33 mouse cellular contexts compared by ENCODE assay signal in the genomic region with DNA sequence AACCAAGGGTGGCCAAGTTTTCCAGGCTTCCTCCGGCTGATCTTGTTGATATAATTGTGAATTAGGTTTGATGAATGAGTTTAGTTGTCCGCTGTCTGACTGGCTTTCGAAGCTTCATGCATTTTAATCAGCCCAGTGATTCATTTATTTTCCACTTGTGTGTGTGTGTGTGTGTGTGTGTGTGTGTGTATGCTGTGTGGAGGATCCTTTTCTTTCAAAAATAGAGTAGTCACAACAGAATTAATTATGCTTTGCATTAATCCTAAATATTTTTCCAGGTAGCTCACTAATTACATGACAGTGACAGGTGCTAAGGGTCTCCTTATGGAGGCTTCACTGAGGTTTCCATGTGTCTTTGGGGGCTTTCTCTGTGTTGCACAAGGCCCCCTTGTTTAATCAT. TPM values are rescaled to one million over a fixed set of nuclear protein-coding genes. Genes with fewer than 3 reads are reported as not detected.
DNase-seq lines count a peak whose midpoint lies in the region; ATAC-seq and TF ChIP-seq lines count a peak whose summit lies in the region.
"Had no signal": no experiment of that assay in that cellular context is flagged by ENCODE, and none has a peak within 500 bp of the region (broad histone marks: within the 10 kb centered on the region; RNA-seq: fewer than 3 reads in every experiment).

No protein-coding gene starts in this region.

- intact Hi-C loops in gastrocnemius, adult 2 months (cut with DNase I) = no loop called here

- peak overlapping the region; percentile 74; the same call in 1 of the 2 replicates for H3K27ac ChIP-seq in midbrain, embryonic 10.5 days (replicated peaks)
- H3K27ac ChIP-seq in midbrain, embryonic 15.5 days = no peak overlapping the region
- H3K27ac ChIP-seq in hindbrain, embryonic 14.5 days = no peak overlapping the region
- no peak overlapping the region for H3K27ac ChIP-seq in midbrain, embryonic 14.5 days (replicated peaks; ENCODE audit: low read depth, low read length)
- no peak overlapping the region for H3K27ac ChIP-seq in neural tube, embryonic 14.5 days (ENCODE audit: low read depth, low read length)
- H3K27ac ChIP-seq in gastrocnemius, adult 2 months = no peak overlapping the region
- H3K27ac ChIP-seq: embryonic facial prominence, embryonic 15.5 days; heart, embryonic 15.5 days; intestine, embryonic 15.5 days; limb, embryonic 12.5 days had no signal

- no peak for TF ChIP-seq CTCF in gastrocnemius, adult 2 months (IDR thresholded peaks at IDR 0.05)

- peaks cover 95% of the 10 kb centered on the region for H3K4me1 ChIP-seq in midbrain, embryonic 10.5 days
- peaks cover 33% of the 10 kb centered on the region for H3K4me1 ChIP-seq in midbrain, embryonic 15.5 days
- H3K4me1 ChIP-seq in hindbrain, embryonic 14.5 days (replicated peaks; ENCODE audit: control insufficient read depth, insufficient read depth, low read length) = peaks cover 2% of the 10 kb centered on the region; the same call in 1 of the 2 replicates
- H3K4me1 ChIP-seq in midbrain, embryonic 14.5 days (ENCODE audit: control insufficient read depth, insufficient read depth, low read length) = peaks cover 27% of the 10 kb centered on the region
- H3K4me1 ChIP-seq in neural tube, embryonic 14.5 days (ENCODE audit: control insufficient read depth, insufficient read depth, low read length) = peaks cover 12% of the 10 kb centered on the region

- H3K4me2 ChIP-seq in midbrain, embryonic 15.5 days = no peak overlapping the region
- H3K4me2 ChIP-seq in hindbrain, embryonic 14.5 days (replicated peaks) = peak overlapping the region; percentile 49
- H3K4me2 ChIP-seq in midbrain, embryonic 14.5 days (ENCODE audit: low read length) = peak overlapping the region; percentile 64
- H3K4me2 ChIP-seq in neural tube, embryonic 14.5 days (ENCODE audit: low read depth, low read length) = 0 out of 2 replicates have a peak overlapping the region, but pooled peaks have one; percentile 1
- H3K4me2 ChIP-seq: embryonic facial prominence, embryonic 15.5 days; heart, embryonic 15.5 days; intestine, embryonic 15.5 days; limb, embryonic 12.5 days; liver, embryonic 11.5 days had no signal

- H3K9ac ChIP-seq in midbrain, embryonic 15.5 days = no peak overlapping the region
- no peak overlapping the region for H3K9ac ChIP-seq in hindbrain, embryonic 14.5 days
- H3K9ac ChIP-seq in midbrain, embryonic 14.5 days (replicated peaks; ENCODE audit: low read length) = no peak overlapping the region
- H3K9ac ChIP-seq in neural tube, embryonic 14.5 days (replicated peaks; ENCODE audit: low read depth, low read length) = no peak overlapping the region
- H3K9ac ChIP-seq: embryonic facial prominence, embryonic 15.5 days; forebrain, postnatal 0 days; heart, embryonic 15.5 days; intestine, embryonic 15.5 days; limb, embryonic 12.5 days had no signal

- H3K4me3 ChIP-seq in midbrain, embryonic 10.5 days = peak overlapping the region; percentile 84
- no peak overlapping the region for H3K4me3 ChIP-seq in midbrain, embryonic 15.5 days
- 0 out of 2 replicates have a peak overlapping the region, but pooled peaks have one; percentile 2 for H3K4me3 ChIP-seq in hindbrain, embryonic 14.5 days (replicated peaks; ENCODE audit: low read length)
- H3K4me3 ChIP-seq in midbrain, embryonic 14.5 days (replicated peaks; ENCODE audit: low read depth, low read length) = no peak overlapping the region
- no peak overlapping the region for H3K4me3 ChIP-seq in neural tube, embryonic 14.5 days (ENCODE audit: low read depth, low read length)
- H3K4me3 ChIP-seq in gastrocnemius, adult 2 months = no peak overlapping the region
- H3K4me3 ChIP-seq: embryonic facial prominence, embryonic 15.5 days; heart, embryonic 15.5 days; intestine, embryonic 15.5 days; limb, embryonic 12.5 days; megakaryocyte, embryonic 14.5 days had no signal

- H3K9me3 ChIP-seq in midbrain, embryonic 10.5 days (replicated peaks) = no peaks in the 10 kb centered on the region
- no peaks in the 10 kb centered on the region for H3K9me3 ChIP-seq in midbrain, embryonic 15.5 days
- H3K9me3 ChIP-seq in hindbrain, embryonic 14.5 days (ENCODE audit: control insufficient read depth, low read length) = no peaks in the 10 kb centered on the region
- H3K9me3 ChIP-seq in midbrain, embryonic 14.5 days (ENCODE audit: control insufficient read depth, low read length) = no peaks in the 10 kb centered on the region
- H3K9me3 ChIP-seq in neural tube, embryonic 14.5 days (ENCODE audit: control insufficient read depth, low read length) = no peaks in the 10 kb centered on the region
- H3K9me3 ChIP-seq: embryonic facial prominence, embryonic 15.5 days; G1E; heart, embryonic 15.5 days; intestine, embryonic 15.5 days; limb, embryonic 12.5 days had no signal

- DNase-seq in midbrain, embryonic 10.5 days (ENCODE audit: low spot score) = no peak
- no peak for DNase-seq in hindbrain, embryonic 14.5 days (ENCODE audit: low spot score)
- peak; percentile 27 for DNase-seq in midbrain, embryonic 14.5 days
- DNase-seq in layer of hippocampus, postnatal 25 days (ENCODE audit: extremely low spot score in 1 of 2, low spot score in 1 of 2) = no peak
- no peak for DNase-seq in thymus, postnatal 25 days
- DNase-seq in gastrocnemius, adult 2 months = no peak
- DNase-seq: adrenal gland, adult 2 months; B cell, adult 2 months; cerebellum, adult 18-20 months; cerebellum, postnatal 14 days; heart, postnatal 36 days; kidney, adult 9 months; kidney, postnatal 25 days; lung, adult 18-20 months; lung, postnatal 14 days; right cerebral cortex, postnatal 25 days; spleen, adult 18-20 months had no signal

- 0 out of 2 replicates have a peak, but pooled peaks cover 6% of the 10 kb centered on the region for H3K36me3 ChIP-seq in midbrain, embryonic 10.5 days
- H3K36me3 ChIP-seq in midbrain, embryonic 15.5 days (replicated peaks) = no peaks in the 10 kb centered on the region
- H3K36me3 ChIP-seq in hindbrain, embryonic 14.5 days (replicated peaks; ENCODE audit: control insufficient read depth, insufficient read depth) = no peaks in the 10 kb centered on the region
- no peaks in the 10 kb centered on the region for H3K36me3 ChIP-seq in midbrain, embryonic 14.5 days (ENCODE audit: control insufficient read depth, insufficient read depth, low read length)
- no peaks in the 10 kb centered on the region for H3K36me3 ChIP-seq in neural tube, embryonic 14.5 days (ENCODE audit: control insufficient read depth, insufficient read depth, low read length)
- H3K36me3 ChIP-seq: embryonic facial prominence, embryonic 15.5 days; G1E; heart, embryonic 15.5 days; intestine, embryonic 15.5 days; limb, embryonic 12.5 days had no signal

- peaks cover 78% of the 10 kb centered on the region for H3K27me3 ChIP-seq in midbrain, embryonic 10.5 days (ENCODE audit: low read depth, poor library complexity, severe bottlenecking)
- peaks cover 50% of the 10 kb centered on the region for H3K27me3 ChIP-seq in midbrain, embryonic 15.5 days (replicated peaks)
- H3K27me3 ChIP-seq in hindbrain, embryonic 14.5 days (ENCODE audit: control insufficient read depth, insufficient read depth, low read length) = peaks cover 83% of the 10 kb centered on the region
- peaks cover 64% of the 10 kb centered on the region for H3K27me3 ChIP-seq in midbrain, embryonic 14.5 days (ENCODE audit: control insufficient read depth, insufficient read depth, low read length)
- peaks cover 26% of the 10 kb centered on the region for H3K27me3 ChIP-seq in neural tube, embryonic 14.5 days (ENCODE audit: control insufficient read depth, insufficient read depth, low read length)
- H3K27me3 ChIP-seq: CH12.LX had no signal

- WGBS in midbrain, embryonic 10.5 days = 13% methylated on average over 3 of the region's 3 CpGs
- WGBS in midbrain, embryonic 15.5 days = 7% methylated on average over 3 of the region's 3 CpGs
- 11% methylated on average over 3 of the region's 3 CpGs for WGBS in hindbrain, embryonic 14.5 days
- 11% methylated on average over 3 of the region's 3 CpGs for WGBS in midbrain, embryonic 14.5 days
- WGBS in neural tube, embryonic 14.5 days = 8% methylated on average over 3 of the region's 3 CpGs

- ATAC-seq in midbrain, embryonic 15.5 days (replicated peaks) = no peak
- no peak for ATAC-seq in hindbrain, embryonic 14.5 days (ENCODE audit: low FRiP score)
- ATAC-seq in midbrain, embryonic 14.5 days (ENCODE audit: low FRiP score, low TSS enrichment) = no peak
- no peak for ATAC-seq in neural tube, embryonic 14.5 days (ENCODE audit: low read depth)
- ATAC-seq: forebrain, postnatal 0 days; intestine, embryonic 15.5 days had no signal

RNA-seq across cellular contexts. Expression of gene Foxb1, which starts 4.3 kb away (rescaled TPM):
- 13.0 and 15.1 TPM in 2 replicates for polyA plus RNA-seq in midbrain, embryonic 10.5 days (2016; fragmentation: Nextera tagmentation; extraction: Ambion mirVana)
- 15.1 and 20.7 TPM in 2 replicates for polyA plus RNA-seq in midbrain, embryonic 15.5 days (2015; fragmentation: Nextera tagmentation; extraction: Ambion mirVana)
- 5.2 and 6.1 TPM in 2 replicates for polyA plus RNA-seq in hindbrain, embryonic 14.5 days (2014; fragmentation: Nextera tagmentation; extraction: Ambion mirVana)
- polyA plus RNA-seq in midbrain, embryonic 14.5 days (2014; fragmentation: Nextera tagmentation; extraction: Ambion mirVana) = 9.9 and 10.7 TPM in 2 replicates
- 4.1 and 4.7 TPM in 2 replicates for polyA plus RNA-seq in neural tube, embryonic 14.5 days (2014; fragmentation: Nextera tagmentation; extraction: Ambion mirVana)
- total RNA-seq in layer of hippocampus, postnatal 25 days (2021) = not detected
- not detected for total RNA-seq in gastrocnemius, adult 2 months (2021)
- total RNA-seq: adrenal gland, adult 2 months; adrenal gland, postnatal 4 days; CH12.LX; G1E; gastrocnemius, postnatal 4 days; heart, postnatal 36 days; layer of hippocampus, adult 8-10 months; left cerebral cortex, postnatal 14 days had no signal
- polyA plus RNA-seq: adrenal gland, adult 2 months; embryonic facial prominence, embryonic 15.5 days; G1E; heart, embryonic 15.5 days; intestine, embryonic 15.5 days; limb, embryonic 12.5 days; liver, embryonic 11.5 days; testis, adult 2 months had no signal

Comparison
In these comparisons a context has a peak if more than half of its experiments do, and no peak if none do; other contexts are left out.
1. H3K4me3 ChIP-seq: peak in midbrain, embryonic 10.5 days (single experiment) and hindbrain, embryonic 14.5 days (single experiment); none in midbrain, embryonic 15.5 days (single experiment), midbrain, embryonic 14.5 days (single experiment), neural tube, embryonic 14.5 days (single experiment) and gastrocnemius, adult 2 months (single experiment).